Mouse (Mus musculus): ENCODE measurements around the gene Nek10. TPM values are rescaled to one million over a fixed set of nuclear protein-coding genes. Genes with fewer than 3 reads are reported as not detected.
"Not testable (repeated sequence)": the region's sequence is repeated elsewhere in the genome, so short reads cannot be mapped to it uniquely, and the experiment has no call there.

Gene Nek10
- polyA plus RNA-seq, 1 experiment from 2014 or later, result not detected

GRCm38 (mm10) chr14:14991642-14992041 lies 188.4 kb downstream of the Nek10 start:
- Histone ChIP-seq H3K4me1 (replicated peaks) (0 out of 2 replicates have a peak, but pooled peaks cover 5% of the 10 kb centered on the region), H3K4me2 (no peak overlapping the region), H3K9me3 (replicated peaks) (no peaks in the 10 kb centered on the region), H3K27ac (ENCODE audit: poor library complexity, severe bottlenecking) (no peak overlapping the region), H3K4me3 (no peak overlapping the region), H3K36me3 (no peaks in the 10 kb centered on the region), H3K27me3 (replicated peaks) (no peaks in the 10 kb centered on the region), H3K9ac (no peak overlapping the region)
- no peak for ATAC-seq (ENCODE audit: insufficient number of reproducible peaks, low FRiP score)
- 65% methylated on average over 2 of the region's 2 CpGs for WGBS

- no peak overlapping the region for H3K9ac ChIP-seq
- no peaks in the 10 kb centered on the region for H3K36me3 ChIP-seq
- no peak overlapping the region for H3K4me2 ChIP-seq
- H3K9me3 ChIP-seq (replicated peaks), result no peaks in the 10 kb centered on the region
- ATAC-seq (ENCODE audit: insufficient number of reproducible peaks, low FRiP score), result no peak
- H3K4me1 ChIP-seq (replicated peaks), result no peaks in the 10 kb centered on the region
- H3K27ac ChIP-seq (ENCODE audit: poor library complexity, severe bottlenecking), result no peak overlapping the region
- 62% methylated on average over 4 of the region's 4 CpGs for WGBS
- H3K4me3 ChIP-seq, result no peak overlapping the region
- H3K27me3 ChIP-seq (replicated peaks), result no peaks in the 10 kb centered on the region
Observed at GRCm38 (mm10) chr14:15011408-15011807, 208.2 kb downstream of the Nek10 start.

- no peak overlapping the region for H3K4me3 ChIP-seq
- H3K4me1 ChIP-seq (replicated peaks), result no peaks in the 10 kb centered on the region
- no peaks in the 10 kb centered on the region for H3K27me3 ChIP-seq (replicated peaks)
- no peak overlapping the region for H3K4me2 ChIP-seq
- WGBS, result 82% methylated on average over 2 of the region's 2 CpGs
- ATAC-seq (ENCODE audit: insufficient number of reproducible peaks, low FRiP score), result no peak
- H3K9me3 ChIP-seq (replicated peaks), result peaks cover 5% of the 10 kb centered on the region; the same call in 1 of the 2 replicates
- H3K36me3 ChIP-seq, result no peaks in the 10 kb centered on the region
- no peak overlapping the region for H3K9ac ChIP-seq
- no peak overlapping the region for H3K27ac ChIP-seq (ENCODE audit: poor library complexity, severe bottlenecking)
Observed at GRCm38 (mm10) chr14:15014799-15015198, 211.6 kb downstream of the Nek10 start.

GRCm38 (mm10) chr14:15030626-15031025 lies 227.4 kb downstream of the Nek10 start:
- H3K4me1 ChIP-seq (replicated peaks); H3K4me3 ChIP-seq; H3K27ac ChIP-seq (ENCODE audit: poor library complexity, severe bottlenecking); H3K36me3 ChIP-seq; ATAC-seq (ENCODE audit: insufficient number of reproducible peaks, low FRiP score); H3K4me2 ChIP-seq; H3K9ac ChIP-seq; H3K27me3 ChIP-seq (replicated peaks): not testable (repeated sequence)
- H3K9me3 ChIP-seq (replicated peaks), result peaks cover 24% of the 10 kb centered on the region
- WGBS, result 81% methylated on average over 4 of the region's 4 CpGs

GRCm38 (mm10) chr14:15034638-15035037 lies 231.4 kb downstream of the Nek10 start:
- H3K4me1 ChIP-seq (replicated peaks); H3K36me3 ChIP-seq; H3K27me3 ChIP-seq (replicated peaks); H3K9ac ChIP-seq; H3K4me3 ChIP-seq; H3K9me3 ChIP-seq (replicated peaks); H3K4me2 ChIP-seq; H3K27ac ChIP-seq (ENCODE audit: poor library complexity, severe bottlenecking); ATAC-seq (ENCODE audit: insufficient number of reproducible peaks, low FRiP score): not testable (repeated sequence)
- WGBS, result 82% methylated on average over 8 of the region's 8 CpGs

GRCm38 (mm10) chr14:15048186-15048585 lies 245.0 kb downstream of the Nek10 start:
- Histone ChIP-seq H3K27ac (ENCODE audit: poor library complexity, severe bottlenecking) (no peak overlapping the region), H3K4me3 (no peak overlapping the region), H3K9me3 (replicated peaks) (no peaks in the 10 kb centered on the region), H3K27me3 (replicated peaks) (no peaks in the 10 kb centered on the region), H3K4me2 (no peak overlapping the region), H3K36me3 (no peaks in the 10 kb centered on the region), H3K4me1 (replicated peaks) (no peaks in the 10 kb centered on the region), H3K9ac (no peak overlapping the region)
- WGBS, result 67% methylated on average over 4 of the region's 4 CpGs
- no peak for ATAC-seq (ENCODE audit: insufficient number of reproducible peaks, low FRiP score)

- no peaks in the 10 kb centered on the region for H3K27me3 ChIP-seq (replicated peaks)
- no peaks in the 10 kb centered on the region for H3K36me3 ChIP-seq
- H3K9ac ChIP-seq, result no peak overlapping the region
- H3K4me3 ChIP-seq, result no peak overlapping the region
- ATAC-seq (ENCODE audit: insufficient number of reproducible peaks, low FRiP score), result no peak
- H3K4me1 ChIP-seq (replicated peaks), result peaks cover 11% of the 10 kb centered on the region
- 65% methylated on average over 2 of the region's 2 CpGs for WGBS
- H3K27ac ChIP-seq (ENCODE audit: poor library complexity, severe bottlenecking), result no peak overlapping the region
- H3K9me3 ChIP-seq (replicated peaks), result no peaks in the 10 kb centered on the region
- no peak overlapping the region for H3K4me2 ChIP-seq
Observed at GRCm38 (mm10) chr14:15061496-15061895, 258.3 kb downstream of the Nek10 start.

Other genes starting within 250 kb of the Nek10 start
- gene Slc4a7, start 101.1 kb upstream of the Nek10 start, polyA plus RNA-seq (2016; fragmentation: Nextera tagmentation; extraction: Ambion mirVana), result 18.3 and 18.6 TPM in 2 replicates